ENCODE assay signal across 8 mouse cellular contexts in genomic region chr6:114873808-114874137, GRCm38 (mm10).
A peak's percentile ranks its signal among the peaks of the same experiment; 100 is the strongest.
DNase-seq lines count a peak whose midpoint lies in the region; ATAC-seq lines count a peak whose summit lies in the region.

No protein-coding gene starts in this region.

- DNase-seq in kidney, adult 8-10 months, result no peak
- DNase-seq in embryonic facial prominence, embryonic 11.5 days (ENCODE audit: low spot score), result no peak
- no peak for DNase-seq in layer of hippocampus, postnatal 36 days
- no peak for DNase-seq in layer of hippocampus, postnatal 14 days (ENCODE audit: low spot score in 2 of 2)
- DNase-seq in cerebellum, postnatal 4 days (ENCODE audit: low spot score in 2 of 2), result no peak

- peak overlapping the region; percentile 90 for H3K9ac ChIP-seq in kidney, embryonic 16.5 days (replicated peaks; ENCODE audit: low read length)
- peak overlapping the region; percentile 71 for H3K9ac ChIP-seq in embryonic facial prominence, embryonic 11.5 days (replicated peaks; ENCODE audit: low read length)
- H3K9ac ChIP-seq in hindbrain, embryonic 16.5 days (ENCODE audit: low read depth, low read length), result peak overlapping the region; percentile 68
- peak overlapping the region; percentile 47; the same call in 1 of the 2 replicates for H3K9ac ChIP-seq in midbrain, embryonic 16.5 days (ENCODE audit: low read depth, low read length)

- H3K27me3 ChIP-seq in kidney, embryonic 16.5 days (ENCODE audit: insufficient read depth, low read length), result no peaks in the 10 kb centered on the region
- H3K27me3 ChIP-seq in embryonic facial prominence, embryonic 11.5 days (ENCODE audit: control insufficient read depth, insufficient read depth, low read length), result no peaks in the 10 kb centered on the region
- no peaks in the 10 kb centered on the region for H3K27me3 ChIP-seq in hindbrain, embryonic 16.5 days (replicated peaks; ENCODE audit: control insufficient read depth, insufficient read depth, low read length)
- H3K27me3 ChIP-seq in midbrain, embryonic 16.5 days (ENCODE audit: control insufficient read depth, insufficient read depth, low read depth, low read length), result no peaks in the 10 kb centered on the region

- 34% methylated on average over 3 of the region's 3 CpGs for WGBS in kidney, embryonic 16.5 days
- WGBS in embryonic facial prominence, embryonic 11.5 days, result 74% methylated on average over 3 of the region's 3 CpGs
- 61% methylated on average over 3 of the region's 3 CpGs for WGBS in hindbrain, embryonic 16.5 days
- WGBS in midbrain, embryonic 16.5 days, result 71% methylated on average over 3 of the region's 3 CpGs

- H3K4me3 ChIP-seq in kidney, embryonic 16.5 days (ENCODE audit: low read length), result peak overlapping the region; percentile 55
- H3K4me3 ChIP-seq in embryonic facial prominence, embryonic 11.5 days (ENCODE audit: low read depth, low read length), result peak overlapping the region; percentile 44; the same call in 1 of the 2 replicates
- H3K4me3 ChIP-seq in hindbrain, embryonic 16.5 days (ENCODE audit: low read length), result peak overlapping the region; percentile 39
- H3K4me3 ChIP-seq in midbrain, embryonic 16.5 days (ENCODE audit: low read depth, low read length), result no peak overlapping the region; the same call in 1 of the 2 replicates

- peaks cover 8% of the 10 kb centered on the region; the same call in 1 of the 2 replicates for H3K36me3 ChIP-seq in kidney, embryonic 16.5 days (ENCODE audit: insufficient read depth, low read length)
- H3K36me3 ChIP-seq in embryonic facial prominence, embryonic 11.5 days (replicated peaks; ENCODE audit: control insufficient read depth, insufficient read depth, low read depth, low read length), result no peaks in the 10 kb centered on the region; the same call in 1 of the 2 replicates
- H3K36me3 ChIP-seq in hindbrain, embryonic 16.5 days (ENCODE audit: control insufficient read depth, insufficient read depth, low read length), result no peaks in the 10 kb centered on the region
- H3K36me3 ChIP-seq in midbrain, embryonic 16.5 days (ENCODE audit: control insufficient read depth, insufficient read depth, low read length), result no peaks in the 10 kb centered on the region

- H3K9me3 ChIP-seq in kidney, embryonic 16.5 days (ENCODE audit: low read length), result no peaks in the 10 kb centered on the region
- H3K9me3 ChIP-seq in embryonic facial prominence, embryonic 11.5 days (replicated peaks; ENCODE audit: control insufficient read depth, low read length), result no peaks in the 10 kb centered on the region
- H3K9me3 ChIP-seq in hindbrain, embryonic 16.5 days (ENCODE audit: control insufficient read depth, low read length), result no peaks in the 10 kb centered on the region
- no peaks in the 10 kb centered on the region for H3K9me3 ChIP-seq in midbrain, embryonic 16.5 days (replicated peaks; ENCODE audit: control insufficient read depth, low read length, poor library complexity, severe bottlenecking)

- H3K4me1 ChIP-seq in kidney, embryonic 16.5 days (ENCODE audit: insufficient read depth, low read length), result peaks cover 92% of the 10 kb centered on the region
- H3K4me1 ChIP-seq in embryonic facial prominence, embryonic 11.5 days (ENCODE audit: control insufficient read depth, insufficient read depth, low read length), result peaks cover 40% of the 10 kb centered on the region
- peaks cover 75% of the 10 kb centered on the region for H3K4me1 ChIP-seq in hindbrain, embryonic 16.5 days (ENCODE audit: control insufficient read depth, insufficient read depth, low read depth, low read length)
- H3K4me1 ChIP-seq in midbrain, embryonic 16.5 days (ENCODE audit: control insufficient read depth, insufficient read depth, low read length), result peaks cover 46% of the 10 kb centered on the region

- peak overlapping the region; percentile 92 for H3K4me2 ChIP-seq in kidney, embryonic 16.5 days (replicated peaks; ENCODE audit: low read depth, low read length)
- peak overlapping the region; percentile 76 for H3K4me2 ChIP-seq in embryonic facial prominence, embryonic 11.5 days (ENCODE audit: low read depth, low read length)
- peak overlapping the region; percentile 68 for H3K4me2 ChIP-seq in hindbrain, embryonic 16.5 days (ENCODE audit: low read length)
- peak overlapping the region; percentile 50 for H3K4me2 ChIP-seq in midbrain, embryonic 16.5 days (ENCODE audit: low read length)

- no peak for ATAC-seq in kidney, embryonic 16.5 days (ENCODE audit: low FRiP score, low TSS enrichment)
- ATAC-seq in embryonic facial prominence, embryonic 11.5 days (replicated peaks; ENCODE audit: insufficient number of reproducible peaks, low FRiP score, low TSS enrichment, low read depth), result no peak
- no peak for ATAC-seq in hindbrain, embryonic 16.5 days
- ATAC-seq in midbrain, embryonic 16.5 days, result no peak

- peak overlapping the region; percentile 100 for H3K27ac ChIP-seq in kidney, embryonic 16.5 days (ENCODE audit: low read length)
- H3K27ac ChIP-seq in embryonic facial prominence, embryonic 11.5 days (replicated peaks; ENCODE audit: low read depth, low read length), result peak overlapping the region; percentile 96
- H3K27ac ChIP-seq in hindbrain, embryonic 16.5 days (ENCODE audit: low read depth, low read length), result peak overlapping the region; percentile 95
- peak overlapping the region; percentile 89 for H3K27ac ChIP-seq in midbrain, embryonic 16.5 days (ENCODE audit: low read length)
